Mouse (Mus musculus): ENCODE measurements at regions not wholly inside any gene's neighbourhood (a gene's known extent, or its start where the extent isn't known, plus 50 kb on each side); places are given as distances from the start of the nearest gene placed in this dataset.

GRCm38 (mm10) chr15:88548261-88548660 is 51.8 kb upstream of the Zdhhc25 start:
- in situ Hi-C loops (cut with MboI, MseI) = no loop called here

Data from T-helper 17 cell (primary cell).